Mouse (Mus musculus) thymus, adult 18-20 months (tissue): ENCODE measurements around the gene Polr2j.
A peak's percentile ranks its signal among the peaks of the same experiment; 100 is the strongest.

ENCODE experiments used
- DNase-seq, 2 experiments: peaks; one replicate each; pipeline ENCODE4 v3.0.0; 2022; ENCODE audit warnings: mixed read lengths in 2 of 2

Polr2j gene

GRCm38 (mm10) chr5:136115891-136116783 lies at the start of gene Polr2j:
TSS of gene Polr2j (plus strand) at chr5:136116631.
- peak; percentile 90 for DNase-seq

GRCm38 (mm10) chr5:136069411-136069810 lies 47.0 kb upstream of the Polr2j start:
- no peak for DNase-seq

DNA sequence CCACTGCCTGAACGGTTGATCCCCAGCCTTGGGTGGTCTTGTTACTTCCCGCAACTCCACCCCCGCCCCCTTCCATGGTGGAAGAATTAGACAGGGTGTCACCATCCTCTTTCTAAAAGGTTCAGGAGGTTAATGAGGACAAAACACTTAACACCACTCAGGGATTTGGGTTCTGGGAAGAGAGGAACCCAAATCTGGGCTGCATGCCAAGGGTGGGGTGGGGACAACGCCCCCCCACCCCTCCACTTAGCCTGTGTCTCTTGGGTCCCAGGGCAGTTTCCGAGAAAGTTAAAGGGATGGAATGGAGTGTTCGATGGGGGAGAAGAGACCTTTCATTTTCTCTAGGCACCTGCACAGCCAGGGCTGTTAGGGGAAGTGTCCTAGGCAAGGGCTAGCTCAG lies 43.4 kb upstream of the Polr2j start:
- DNase-seq = no peak

- DNase-seq = no peak
These were observed 42.9 kb upstream of the Polr2j start for GRCm38 (mm10) chr5:136073526-136073925.

DNA sequence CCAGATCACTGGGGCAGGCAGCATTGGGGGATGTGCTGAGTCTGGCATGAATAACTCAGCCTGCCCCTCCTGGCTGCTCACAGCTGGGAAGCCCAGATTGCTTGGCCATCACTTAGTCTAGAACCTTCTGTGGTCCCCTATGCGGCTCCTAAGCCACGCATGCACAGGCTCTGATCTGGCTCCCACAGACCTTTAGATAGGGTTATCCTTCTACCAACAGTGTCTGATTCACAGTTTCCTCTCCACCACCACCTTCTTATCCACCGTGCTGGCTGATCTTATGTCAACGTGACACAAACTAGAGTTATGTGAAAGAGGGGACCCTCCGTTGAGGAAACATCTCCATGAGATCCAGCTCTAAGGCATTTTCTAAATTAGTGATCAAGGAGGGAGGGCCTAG lies 41.4 kb upstream of the Polr2j start:
- DNase-seq = no peak

- no peak for DNase-seq
These were observed 40.1 kb upstream of the Polr2j start for GRCm38 (mm10) chr5:136076284-136076683.

- DNase-seq = no peak
These were observed 39.4 kb upstream of the Polr2j start for GRCm38 (mm10) chr5:136077001-136077550.

DNA sequence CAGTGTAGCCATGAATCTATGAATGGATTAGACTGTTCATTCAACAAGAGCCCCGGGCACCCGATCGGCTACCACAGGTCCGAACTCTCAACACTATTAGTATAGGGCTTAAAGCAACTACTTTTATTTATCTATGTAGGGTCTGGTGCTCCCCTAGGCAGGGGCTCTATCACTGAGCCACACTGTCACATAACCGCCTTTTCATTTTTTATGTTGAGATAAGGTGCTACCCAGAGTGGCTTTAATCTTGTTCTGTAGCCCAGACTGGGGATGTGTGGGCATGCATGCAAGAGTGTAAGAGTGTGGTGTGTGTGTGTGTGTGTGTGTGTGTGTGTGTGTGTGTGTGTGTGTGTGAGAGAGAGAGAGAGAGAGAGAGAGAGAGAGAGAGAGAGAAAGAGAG lies 38.3 kb upstream of the Polr2j start:
- no peak for DNase-seq

- DNase-seq = no peak
These were observed 34.1 kb upstream of the Polr2j start for GRCm38 (mm10) chr5:136082345-136082744.

GRCm38 (mm10) chr5:136083669-136084107 lies 32.7 kb upstream of the Polr2j start, which contains the start of gene Rasa4:
TSS of gene Rasa4 (plus strand) at chr5:136083916.
- peak; percentile 92 to 95 for DNase-seq

- DNase-seq = peak in 1 of 2 experiments; percentile 14
These were observed 32.1 kb upstream of the Polr2j start for GRCm38 (mm10) chr5:136084144-136084881.

DNA sequence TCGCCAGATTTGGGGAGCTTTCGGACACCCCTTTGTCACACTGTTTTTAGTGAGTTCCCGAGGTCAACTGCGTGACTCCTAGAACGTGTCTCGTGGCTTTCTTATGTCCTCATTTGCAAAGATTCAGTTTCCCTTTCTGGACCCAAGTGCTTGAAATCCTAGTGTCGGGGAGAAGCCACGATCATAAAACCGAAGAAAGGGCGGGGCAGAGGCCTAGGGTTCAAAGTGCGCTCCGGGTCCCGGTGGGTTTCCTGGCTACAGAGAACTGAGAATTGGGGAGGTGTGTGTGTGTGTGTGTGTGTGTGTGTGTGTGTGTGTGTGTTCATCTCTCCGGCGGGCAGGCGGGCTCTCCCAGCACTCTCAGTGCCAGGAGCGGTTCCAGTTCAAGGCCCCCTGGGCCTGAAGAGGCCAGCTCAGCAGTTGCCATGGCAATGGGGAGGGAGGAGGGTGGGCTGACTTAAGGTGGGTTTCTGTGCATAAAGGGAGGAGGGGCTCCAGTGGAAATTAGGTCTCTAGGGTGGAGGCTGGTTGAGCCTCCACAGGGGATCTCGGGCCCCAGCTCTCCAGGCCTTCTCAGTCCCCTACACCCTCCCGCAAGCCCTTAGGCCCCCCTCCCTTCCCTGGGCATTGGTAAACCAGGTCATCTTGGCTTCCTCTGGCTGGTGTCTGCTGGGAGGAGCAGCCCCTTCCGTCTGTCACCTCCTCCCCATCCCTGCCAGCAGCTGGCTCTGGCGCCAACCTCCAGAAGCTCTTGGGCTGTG lies 31.4 kb upstream of the Polr2j start:
- peak; percentile 26 to 46 for DNase-seq

DNA sequence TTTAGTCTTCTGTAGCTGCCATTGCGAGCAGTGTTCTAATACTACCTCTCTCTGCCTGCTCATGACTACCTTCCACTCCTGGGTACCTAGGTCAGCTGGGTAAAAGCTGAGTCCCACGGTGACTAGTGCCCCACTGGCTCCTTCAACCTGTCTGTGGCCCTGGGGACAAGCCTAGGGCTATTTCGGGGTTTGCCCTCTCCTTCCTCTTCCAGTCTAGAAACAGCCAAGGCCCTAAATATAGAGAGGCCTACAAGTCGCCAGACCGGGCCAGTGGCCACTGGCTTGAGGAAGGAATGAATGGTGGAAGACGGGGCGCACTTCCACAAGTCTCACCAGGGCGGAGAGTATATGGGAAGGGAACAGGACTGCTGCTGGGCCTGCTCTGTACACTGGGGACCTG lies 30.1 kb upstream of the Polr2j start:
- no peak for DNase-seq

DNA sequence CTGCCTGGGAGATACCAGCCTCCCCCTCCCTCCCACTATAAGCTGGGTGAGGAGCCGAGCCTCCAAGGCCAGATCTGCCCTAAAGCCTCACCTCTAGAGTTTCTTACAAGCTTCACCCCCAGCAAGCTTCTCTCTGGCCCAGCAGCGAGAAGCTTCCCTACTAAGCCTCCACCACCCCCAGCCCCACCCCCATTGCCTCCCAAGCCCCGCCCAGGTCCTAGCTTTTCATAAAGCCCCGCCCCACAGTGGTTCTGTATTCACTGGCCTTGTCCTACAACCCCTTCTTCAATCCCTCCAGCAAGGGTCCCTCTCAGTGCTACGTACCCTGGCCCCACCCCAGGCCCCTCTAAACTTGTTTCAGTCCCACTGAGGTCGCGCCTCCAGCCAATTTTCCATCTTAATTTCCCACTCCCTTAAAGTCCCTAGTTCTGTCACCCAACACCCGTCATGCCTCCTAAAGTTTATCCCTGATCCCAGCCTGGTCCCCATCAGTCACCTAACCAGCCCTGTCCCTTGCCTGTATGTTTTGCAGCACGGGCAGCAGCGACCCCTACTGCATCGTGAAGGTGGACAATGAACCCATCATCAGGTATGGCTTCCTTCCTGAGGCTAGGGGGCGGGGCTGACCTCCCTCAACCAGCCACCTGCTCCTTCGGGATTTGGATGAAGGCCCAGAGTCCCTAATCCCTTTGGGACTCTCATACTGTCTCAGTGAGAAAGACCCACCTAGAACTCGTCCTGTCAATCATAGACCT lies 27.4 kb upstream of the Polr2j start:
- DNase-seq = no peak

DNA sequence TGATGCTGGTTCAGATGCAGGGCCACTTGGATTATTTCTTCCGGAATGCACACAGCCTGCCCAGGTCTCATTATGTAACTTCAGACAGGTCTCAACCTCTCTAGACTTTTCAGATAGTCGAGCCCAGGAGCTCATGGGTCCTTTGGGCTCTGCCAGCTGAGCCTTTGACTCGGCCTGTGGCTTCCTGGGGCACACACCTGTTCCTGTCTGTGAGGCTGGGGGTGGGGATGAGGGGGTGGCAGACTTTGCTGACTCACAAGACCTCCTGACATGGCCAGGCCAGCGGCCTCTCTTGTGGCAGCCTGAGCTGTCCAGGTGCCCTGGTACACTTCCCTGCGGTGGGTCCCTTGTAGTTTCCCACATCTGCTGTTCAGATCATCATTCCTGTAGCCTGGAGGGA lies 24.5 kb upstream of the Polr2j start:
- peak; percentile 45 for DNase-seq

DNA sequence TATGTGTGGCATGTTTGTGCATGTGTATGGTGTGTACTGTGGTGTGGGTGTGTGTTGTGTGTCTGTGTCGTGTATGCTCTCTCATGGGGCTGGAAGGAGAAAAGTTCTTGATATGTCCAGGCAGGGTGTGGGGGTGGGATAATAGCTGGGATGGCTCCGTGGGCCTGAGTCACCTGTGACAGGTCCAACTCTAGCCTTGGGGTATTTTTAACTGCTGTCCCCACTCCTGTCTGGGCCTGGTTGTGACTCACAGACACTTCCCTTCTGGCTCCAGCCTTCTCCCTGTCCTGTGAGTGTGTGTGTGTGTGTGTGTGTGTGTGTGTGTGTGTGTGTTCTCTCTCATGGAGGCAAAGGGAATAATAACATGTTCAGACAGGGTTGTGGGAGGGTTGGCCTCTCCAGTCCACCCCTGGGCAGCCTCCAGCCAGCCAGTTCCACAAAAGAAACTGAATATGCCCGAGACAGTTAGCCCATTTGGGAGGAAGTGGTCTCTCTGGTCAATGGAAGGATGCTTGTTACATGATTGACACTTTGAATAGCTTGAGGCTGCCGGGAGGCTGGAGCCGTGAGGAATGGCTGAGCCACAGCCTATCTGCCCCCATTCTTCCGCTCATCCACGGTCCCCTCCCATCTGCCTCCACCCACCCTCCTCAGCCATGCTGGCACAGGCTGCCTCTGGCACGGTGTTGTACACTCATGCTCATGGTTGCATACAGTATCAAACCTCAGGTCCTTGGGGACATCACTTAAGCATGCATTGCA lies 22.0 kb upstream of the Polr2j start:
- DNase-seq = no peak

GRCm38 (mm10) chr5:136095089-136095488 lies 21.3 kb upstream of the Polr2j start:
- DNase-seq = no peak

GRCm38 (mm10) chr5:136098536-136098935 lies 17.9 kb upstream of the Polr2j start:
- DNase-seq = no peak

GRCm38 (mm10) chr5:136102099-136102820 lies 14.2 kb upstream of the Polr2j start:
- DNase-seq = peak; percentile 39 to 60

- no peak for DNase-seq
These were observed 11.9 kb upstream of the Polr2j start for GRCm38 (mm10) chr5:136104511-136104910.
